Mouse (Mus musculus) c-Kit-positive CD71-positive TER-119-positive erythroid progenitor cells, embryonic 14.5 days (primary cell): ENCODE results near the gene Casc4.
"Not testable (repeated sequence)": the region's sequence is repeated elsewhere in the genome, so short reads cannot be mapped to it uniquely, and the experiment has no call there.

Experiments used
- DNase-seq: peaks from one replicate; pipeline ENCODE4 v3.0.0-alpha.2; 2013; ENCODE audit warnings: low spot score

Gene Casc4

DNA sequence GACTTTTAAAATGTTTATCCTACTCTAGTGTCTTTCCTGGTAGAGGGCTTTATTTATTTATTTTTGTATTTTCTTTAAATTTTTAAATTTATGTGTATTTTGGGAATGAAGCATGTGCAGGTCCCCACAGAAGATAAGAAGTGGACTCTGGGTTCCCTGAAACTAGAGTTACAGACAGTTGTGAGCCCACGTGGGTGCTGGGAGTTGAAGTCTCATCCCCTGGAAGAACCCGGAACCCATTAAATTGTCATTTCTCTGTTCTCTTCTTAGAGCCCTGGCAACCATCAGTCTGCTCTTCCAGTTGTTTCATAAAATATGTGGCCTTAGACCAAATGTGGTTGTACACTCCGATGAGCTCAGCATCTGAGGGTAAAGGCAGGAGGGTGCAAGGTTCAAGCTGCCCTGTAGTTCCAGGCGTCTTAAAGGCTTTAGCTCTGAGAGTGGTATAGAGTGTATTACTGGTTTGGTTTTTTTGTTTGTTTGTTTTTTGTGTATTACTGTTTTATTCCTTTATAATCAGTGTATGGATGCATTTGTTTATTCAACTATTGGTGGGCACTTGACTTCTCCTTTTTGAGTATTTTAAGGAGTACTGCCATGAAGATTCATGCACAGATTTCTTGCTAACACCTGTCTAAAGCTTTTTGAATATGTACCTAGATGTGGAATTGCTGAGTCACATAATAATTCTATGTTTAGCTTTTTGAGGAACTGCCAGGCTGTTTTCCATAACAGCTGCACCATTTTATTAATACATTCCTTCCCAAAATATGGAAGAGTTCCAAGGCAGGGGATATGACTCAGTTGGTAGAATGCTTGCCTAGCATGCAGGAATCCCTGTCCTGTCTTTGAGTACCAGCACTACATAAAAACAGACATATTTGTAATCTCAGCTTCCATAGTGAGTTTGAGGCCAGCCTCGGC, 49.5 kb downstream of the Casc4 start:
- no peak for DNase-seq

DNA sequence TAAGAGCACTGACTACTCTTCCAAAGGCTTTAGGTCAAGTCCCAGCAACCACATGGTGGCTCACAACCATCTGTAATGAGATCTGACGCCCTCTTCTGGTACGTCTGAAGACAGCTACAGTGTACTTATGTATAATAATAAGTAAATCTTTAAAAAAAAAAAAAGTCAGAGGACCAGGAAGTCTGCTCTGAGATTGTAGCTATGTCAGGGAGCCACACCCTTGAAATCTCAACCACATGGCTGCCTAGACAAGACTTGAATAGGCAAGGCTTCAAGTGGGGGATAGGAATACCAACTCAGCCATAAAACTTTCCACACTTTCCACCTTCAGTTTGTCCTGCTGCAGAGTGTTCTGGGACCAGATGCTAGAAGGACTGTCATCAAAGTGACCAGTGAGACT, 70.9 kb downstream of the Casc4 start:
- DNase-seq = not testable (repeated sequence)

DNA sequence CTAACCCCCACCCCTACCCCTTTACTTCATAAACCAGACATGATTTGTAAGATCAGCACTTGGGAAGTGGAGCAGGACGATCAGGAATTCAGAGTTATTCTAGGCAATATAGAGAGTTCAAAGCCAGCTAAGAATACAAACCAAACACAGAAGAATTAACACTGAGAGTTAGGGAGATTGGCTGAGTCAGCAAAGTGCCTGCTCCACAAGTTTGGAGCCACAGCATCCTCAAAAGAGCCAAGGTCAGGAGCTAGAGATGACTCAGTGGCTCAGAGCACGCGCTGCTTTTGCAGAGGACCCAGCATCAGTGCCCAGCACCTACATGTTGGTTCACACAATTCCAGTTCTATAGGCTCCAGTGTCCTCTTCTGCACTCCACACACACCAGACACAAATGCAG, 76.6 kb downstream of the Casc4 start:
- DNase-seq = no peak

DNA sequence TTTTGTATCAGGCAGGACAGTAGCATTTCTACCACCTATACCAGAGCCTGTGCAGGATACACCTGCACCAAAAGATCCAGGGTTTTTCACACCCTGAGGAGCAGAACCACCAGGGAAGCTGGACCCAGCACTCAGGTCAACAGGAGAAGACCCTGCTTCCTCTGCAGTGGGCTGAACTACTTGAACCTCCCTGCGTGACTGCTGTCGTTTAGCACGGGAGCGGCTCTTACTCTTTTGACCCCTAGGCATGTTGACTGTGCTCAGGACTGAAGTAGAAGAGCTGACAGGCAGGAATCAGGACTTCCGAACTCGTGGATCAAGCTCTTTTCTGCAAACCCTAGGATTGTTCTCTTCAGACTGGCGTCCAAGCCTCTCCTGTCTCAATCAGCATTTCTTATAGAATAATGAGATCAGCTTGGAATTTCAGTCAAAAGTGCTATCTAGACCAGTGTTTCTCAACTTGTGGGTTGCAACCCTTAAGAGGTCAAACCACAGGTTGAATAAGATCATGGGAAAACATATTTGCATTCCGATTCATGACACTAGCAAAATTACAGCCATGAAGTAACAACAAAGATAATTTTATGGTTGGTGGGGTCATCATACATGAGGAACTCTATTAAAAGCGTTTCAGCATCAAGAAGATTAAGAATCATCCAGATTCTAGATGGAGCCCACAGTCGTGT, 88.3 kb downstream of the Casc4 start:
- DNase-seq = no peak

DNA sequence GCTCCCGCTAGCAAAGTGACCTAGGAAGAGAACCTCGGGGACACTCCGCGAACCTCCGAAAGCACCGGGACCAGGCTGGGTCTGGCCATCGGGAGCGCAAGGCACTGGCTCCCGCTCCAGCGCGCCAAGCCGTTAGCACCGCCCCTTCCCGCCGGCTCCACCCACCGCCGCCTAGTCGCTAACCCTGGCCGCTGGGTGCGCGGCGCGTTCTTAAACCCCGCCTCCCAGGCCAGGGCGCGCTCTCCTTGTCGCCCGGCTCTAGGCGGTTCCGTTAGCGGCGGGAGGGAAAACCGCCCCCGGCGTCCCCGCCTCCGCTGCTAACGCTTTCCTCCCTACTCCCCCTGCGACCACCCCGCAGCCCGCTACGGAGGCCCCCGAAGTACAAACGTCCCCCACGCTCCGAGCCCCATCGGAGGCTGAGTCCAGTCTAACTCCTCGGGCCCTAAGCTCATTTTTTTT, 89.0 kb downstream of the Casc4 start, which contains the start of the genes Ctdspl2 and Mageb3:
TSS of gene Ctdspl2 (plus strand) at position 237 of the 459 bp plus-strand sequence.
TSS of gene Mageb3 (minus strand) at position 328 of the 459 bp plus-strand sequence.
- peak; percentile 93 for DNase-seq

DNA sequence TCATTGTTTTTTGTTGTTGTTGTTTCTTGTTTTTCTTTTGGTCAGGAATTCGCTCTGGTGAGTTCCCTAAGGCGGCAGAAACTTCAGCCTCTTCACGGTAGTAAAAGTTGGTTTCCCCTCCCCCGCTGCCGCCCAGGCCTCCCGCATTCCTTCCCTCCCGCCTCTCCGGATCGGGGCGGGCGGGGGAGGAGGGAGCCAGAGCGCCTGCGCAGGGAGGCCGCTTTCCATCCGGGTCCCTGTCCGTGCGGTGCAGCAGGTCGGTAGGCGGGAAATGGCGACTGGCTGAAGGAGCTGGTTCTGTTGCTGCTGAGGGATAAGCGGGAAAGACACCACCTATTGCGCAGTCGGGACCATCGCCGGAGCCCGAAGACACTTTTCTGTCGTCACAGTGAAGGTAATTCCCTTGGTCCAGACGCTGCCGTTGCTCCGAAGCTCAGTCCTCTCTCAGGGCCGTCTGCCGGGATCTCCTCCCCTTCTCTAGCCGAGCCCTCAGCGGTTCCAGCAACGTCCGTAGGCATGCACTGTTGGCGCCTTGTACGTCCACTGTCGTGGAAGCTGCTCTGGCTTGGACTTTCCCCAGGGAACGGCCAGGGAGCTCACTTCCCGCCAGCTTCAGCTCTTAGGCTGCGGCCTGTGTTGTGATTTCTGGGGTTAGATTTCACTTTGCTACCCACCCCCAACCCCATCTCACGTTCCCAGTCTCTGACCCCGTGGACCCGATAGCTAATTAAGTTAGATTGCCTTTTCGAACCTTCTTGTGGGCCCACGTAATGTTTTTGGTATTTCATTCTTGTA, 89.7 kb downstream of the Casc4 start:
- DNase-seq = peak; percentile 90

DNA sequence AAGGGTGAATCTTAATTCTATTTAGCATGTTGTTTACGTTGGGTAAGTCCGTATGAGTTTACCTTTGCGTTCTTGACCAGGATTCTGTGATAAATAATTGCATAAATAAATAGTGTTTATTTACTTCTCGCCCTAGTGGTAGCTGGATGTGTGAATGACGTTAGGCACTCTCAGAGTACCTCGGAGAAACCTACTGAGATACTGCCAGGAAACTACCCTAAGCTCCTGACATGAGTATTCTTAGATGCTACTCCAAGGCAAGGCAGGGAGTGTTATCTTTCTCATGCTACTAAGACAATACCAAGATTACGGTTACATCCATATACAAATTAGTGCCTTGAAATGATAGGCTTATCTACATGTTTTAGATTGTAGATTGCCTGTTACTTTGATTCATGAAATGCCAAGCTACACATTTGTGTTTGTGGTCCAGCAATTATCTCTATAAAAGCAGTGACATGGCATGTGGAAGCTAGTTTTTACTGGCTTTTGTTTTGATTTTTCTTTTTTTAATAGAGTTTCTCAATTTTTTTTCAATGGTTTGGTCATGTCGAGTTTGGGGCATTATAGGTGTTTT, 90.5 kb downstream of the Casc4 start:
- DNase-seq = peak; percentile 15
